Mouse (Mus musculus) midbrain, embryonic 14.5 days (tissue): ENCODE measurements around the gene Akr1e1. TPM values are rescaled to one million over a fixed set of nuclear protein-coding genes. Genes with fewer than 3 reads are reported as not detected.
"Not testable (repeated sequence)": the region's sequence is repeated elsewhere in the genome, so short reads cannot be mapped to it uniquely, and the experiment has no call there.

Experiments
- ATAC-seq: fragments of 200-750 bp; cut with Nextera tagmentation; 2 replicates; pipeline ENCODE4 v1.8.0; 2017; ENCODE audit warnings: moderate number of reproducible peaks, moderate library complexity; ENCODE audit not compliant: low FRiP score, low TSS enrichment
- DNase-seq: peaks from one replicate; pipeline ENCODE4 v3.0.0-alpha.2; 2015
- H3K27ac ChIP-seq: fragments of 300-500 bp; sonication (generic); replicated peaks from 2 replicates; pipeline ENCODE4 v1.5.1; 2014; ENCODE audit warnings: mild to moderate bottlenecking, low read depth, low read length, moderate library complexity
- H3K27me3 ChIP-seq: fragments of 300-500 bp; sonication (generic); 2 replicates; pipeline ENCODE4 v1.6.1; 2014; ENCODE audit warnings: low read length, control low read depth, mixed read lengths; ENCODE audit not compliant: control insufficient read depth, insufficient read depth
- H3K36me3 ChIP-seq: fragments of 300-500 bp; sonication (generic); 2 replicates; pipeline ENCODE4 v1.6.1; 2014; ENCODE audit warnings: low read length, control low read depth; ENCODE audit not compliant: control insufficient read depth, insufficient read depth
- H3K4me1 ChIP-seq: fragments of 300-500 bp; sonication (generic); 2 replicates; pipeline ENCODE4 v1.6.1; 2014; ENCODE audit warnings: mild to moderate bottlenecking, antibody characterized with exemption, low read length, control low read depth; ENCODE audit not compliant: control insufficient read depth, insufficient read depth
- H3K4me2 ChIP-seq: fragments of 300-500 bp; sonication (generic); 2 replicates; pipeline ENCODE4 v1.6.1; 2014; ENCODE audit warnings: mild to moderate bottlenecking, low read length, moderate library complexity
- H3K4me3 ChIP-seq: fragments of 300-500 bp; sonication (generic); replicated peaks from 2 replicates; pipeline ENCODE4 v1.5.1; 2014; ENCODE audit warnings: low read depth, low read length
- H3K9ac ChIP-seq: fragments of 300-500 bp; sonication (generic); replicated peaks from 2 replicates; pipeline ENCODE4 v1.6.1; 2014; ENCODE audit warnings: mild to moderate bottlenecking, low read length, moderate library complexity
- H3K9me3 ChIP-seq: fragments of 300-500 bp; sonication (generic); 2 replicates; pipeline ENCODE4 v1.6.1; 2016; ENCODE audit warnings: low read length, control low read depth, mixed read lengths; ENCODE audit not compliant: control insufficient read depth
- WGBS: fragments of 180-500 bp; shearing (Covaris S2); extraction: QIAGEN DNeasy Blood & Tissue Kit; methylation state at CpG from one replicate; pipeline ENCODE4 v1.1.7; 2014; 5-methylcytosine and 5-hydroxymethylcytosine counted together
- polyA plus RNA-seq: library from polyadenylated mRNA; unstranded; fragments of >200 nt; fragmentation: Nextera tagmentation; extraction: Ambion mirVana; gene quantifications from 2 replicates; pipeline ENCODE4 v1.2.1, GENCODE M21; 2014

Akr1e1 gene
- 37.1 and 46.1 TPM in 2 replicates for polyA plus RNA-seq

- H3K4me2 ChIP-seq: peak within 1 kb of the TSS; percentile 70
- DNase-seq (peak; percentile 94), ATAC-seq (peak; percentile 100)
- no peaks in the 10 kb centered on the region for H3K27me3 ChIP-seq
- H3K36me3 ChIP-seq: no peaks in the 10 kb centered on the region
- peak within 1 kb of the TSS; percentile 63 for H3K4me3 ChIP-seq
- H3K9ac ChIP-seq: peak within 1 kb of the TSS; percentile 67
- no peaks in the 10 kb centered on the region for H3K4me1 ChIP-seq
- H3K27ac ChIP-seq: peak within 1 kb of the TSS; percentile 73
- H3K9me3 ChIP-seq: no peaks in the 10 kb centered on the region
- 8% methylated on average over 10 of the region's 10 CpGs for WGBS
Observed at GRCm38 (mm10) chr13:4608961-4609409, at the start of gene Akr1e1. Gene Akr1e1, minus strand, starts transcription at chr13:4609174.

GRCm38 (mm10) chr13:4658346-4658745 is 49.4 kb upstream of the Akr1e1 start:
- H3K4me3 ChIP-seq: no peak overlapping the region
- 0 out of 2 replicates have a peak, but pooled peaks cover 7% of the 10 kb centered on the region for H3K9me3 ChIP-seq
- 88% methylated on average over 5 of the region's 5 CpGs for WGBS
- DNase-seq: no peak
- no peaks in the 10 kb centered on the region for H3K27me3 ChIP-seq
- no peaks in the 10 kb centered on the region for H3K4me1 ChIP-seq
- H3K36me3 ChIP-seq: no peaks in the 10 kb centered on the region
- H3K4me2 ChIP-seq: no peak overlapping the region
- no peak overlapping the region for H3K9ac ChIP-seq
- H3K27ac ChIP-seq: no peak overlapping the region
- ATAC-seq: no peak

GRCm38 (mm10) chr13:4656277-4657146 is 47.5 kb upstream of the Akr1e1 start:
- 59% methylated on average over 16 of the region's 16 CpGs for WGBS
- no peaks in the 10 kb centered on the region for H3K36me3 ChIP-seq
- ATAC-seq (no peak), DNase-seq (peak; percentile 51)
- no peaks in the 10 kb centered on the region for H3K4me1 ChIP-seq
- H3K27me3 ChIP-seq: no peaks in the 10 kb centered on the region
- 0 out of 2 replicates have a peak, but pooled peaks cover 7% of the 10 kb centered on the region for H3K9me3 ChIP-seq
- no peak overlapping the region for H3K9ac ChIP-seq
- H3K4me2 ChIP-seq: no peak overlapping the region
- no peak overlapping the region for H3K27ac ChIP-seq
- H3K4me3 ChIP-seq: no peak overlapping the region

GRCm38 (mm10) chr13:4650190-4650589 is 41.2 kb upstream of the Akr1e1 start:
- Histone ChIP-seq H3K9ac (no peak overlapping the region), H3K27me3 (no peaks in the 10 kb centered on the region), H3K4me1 (no peaks in the 10 kb centered on the region), H3K27ac (no peak overlapping the region), H3K9me3 (0 out of 2 replicates have a peak, but pooled peaks cover 7% of the 10 kb centered on the region), H3K36me3 (no peaks in the 10 kb centered on the region), H3K4me2 (no peak overlapping the region), H3K4me3 (no peak overlapping the region)
- DNase-seq (peak; percentile 43), ATAC-seq (no peak)
- 73% methylated on average over 3 of the region's 3 CpGs for WGBS

- H3K4me3 ChIP-seq: no peak overlapping the region
- H3K27me3 ChIP-seq: no peaks in the 10 kb centered on the region
- no peak for ATAC-seq
- DNase-seq: no peak
- WGBS: 95% methylated on average over 3 of the region's 3 CpGs
- H3K36me3 ChIP-seq: no peaks in the 10 kb centered on the region
- H3K27ac ChIP-seq: no peak overlapping the region
- no peaks in the 10 kb centered on the region for H3K4me1 ChIP-seq
- no peaks in the 10 kb centered on the region for H3K9me3 ChIP-seq
- no peak overlapping the region for H3K9ac ChIP-seq
- H3K4me2 ChIP-seq: no peak overlapping the region
Observed at GRCm38 (mm10) chr13:4645248-4645647, 36.3 kb upstream of the Akr1e1 start.

GRCm38 (mm10) chr13:4610902-4611301 is 1.9 kb upstream of the Akr1e1 start:
- H3K36me3 ChIP-seq: no peaks in the 10 kb centered on the region
- H3K27me3 ChIP-seq: no peaks in the 10 kb centered on the region
- H3K27ac ChIP-seq: no peak overlapping the region
- no peaks in the 10 kb centered on the region for H3K9me3 ChIP-seq
- DNase-seq (peak; percentile 76), ATAC-seq (no peak)
- no peak overlapping the region for H3K9ac ChIP-seq
- H3K4me2 ChIP-seq: no peak overlapping the region
- no peak overlapping the region for H3K4me3 ChIP-seq
- no peaks in the 10 kb centered on the region for H3K4me1 ChIP-seq

GRCm38 (mm10) chr13:4608530-4608929 is 444 bp downstream of the Akr1e1 start:
- no peaks in the 10 kb centered on the region for H3K4me1 ChIP-seq
- 23% methylated on average over 9 of the region's 9 CpGs for WGBS
- H3K9me3 ChIP-seq: no peaks in the 10 kb centered on the region
- H3K4me3 ChIP-seq: peak overlapping the region; percentile 63
- peak overlapping the region; percentile 70 for H3K4me2 ChIP-seq
- peak overlapping the region; percentile 72 for H3K27ac ChIP-seq
- ATAC-seq: peak; percentile 2
- peak overlapping the region; percentile 67 for H3K9ac ChIP-seq
- no peaks in the 10 kb centered on the region for H3K36me3 ChIP-seq
- H3K27me3 ChIP-seq: no peaks in the 10 kb centered on the region
- peak; percentile 45 for DNase-seq

- H3K27ac ChIP-seq: no peak overlapping the region
- H3K4me3 ChIP-seq: no peak overlapping the region
- WGBS: 91% methylated on average over 4 of the region's 4 CpGs
- DNase-seq: no peak
- no peak overlapping the region for H3K9ac ChIP-seq
- H3K27me3 ChIP-seq: no peaks in the 10 kb centered on the region
- no peak overlapping the region for H3K4me2 ChIP-seq
- H3K9me3 ChIP-seq: no peaks in the 10 kb centered on the region
- ATAC-seq: no peak
- no peaks in the 10 kb centered on the region for H3K4me1 ChIP-seq
- H3K36me3 ChIP-seq: peaks cover under 1% of the 10 kb centered on the region; the same call in 1 of the 2 replicates
Observed at GRCm38 (mm10) chr13:4606821-4607220, 2.2 kb downstream of the Akr1e1 start.

- DNase-seq, H3K9me3 ChIP-seq, ATAC-seq, H3K9ac ChIP-seq, H3K27me3 ChIP-seq, H3K27ac ChIP-seq, H3K4me3 ChIP-seq, H3K4me1 ChIP-seq, H3K4me2 ChIP-seq: not testable (repeated sequence)
- WGBS: 81% methylated on average over 3 of the region's 3 CpGs
- peaks cover 29% of the 10 kb centered on the region for H3K36me3 ChIP-seq
Observed at GRCm38 (mm10) chr13:4603431-4603830, 5.5 kb downstream of the Akr1e1 start.
